Mouse (Mus musculus): ENCODE results near the gene Uggt2. TPM values are rescaled to one million over a fixed set of nuclear protein-coding genes. Genes with fewer than 3 reads are reported as not detected.
A peak's percentile ranks its signal among the peaks of the same experiment; 100 is the strongest.

Uggt2 gene
- total RNA-seq, 4 experiments from 2014 or later: 26.1 to 36.8 (median 31.2) TPM

- no peak for DNase-seq (ENCODE audit: low spot score in 2 of 2)
Observed at GRCm38 (mm10) chr14:119037076-119037683, 62.0 kb downstream of the Uggt2 start.

- no peak for DNase-seq (ENCODE audit: low spot score in 2 of 2)
Observed at GRCm38 (mm10) chr14:119027675-119028253, 71.5 kb downstream of the Uggt2 start.

- DNase-seq (ENCODE audit: low spot score in 2 of 2): peak in 1 of 2 experiments; percentile 62
Observed at GRCm38 (mm10) chr14:119027130-119027529, 72.1 kb downstream of the Uggt2 start.

GRCm38 (mm10) chr14:119025889-119026288 is 73.3 kb downstream of the Uggt2 start:
- DNase-seq (ENCODE audit: low spot score in 2 of 2): no peak

- DNase-seq (ENCODE audit: low spot score in 2 of 2): no peak
Observed at GRCm38 (mm10) chr14:119013549-119013948, 85.7 kb downstream of the Uggt2 start.

- peak; percentile 61 to 84 for DNase-seq (ENCODE audit: low spot score in 2 of 2)
Observed at GRCm38 (mm10) chr14:119012607-119013431, 86.4 kb downstream of the Uggt2 start.

GRCm38 (mm10) chr14:119009531-119009930 is 89.7 kb downstream of the Uggt2 start:
- DNase-seq (ENCODE audit: low spot score in 2 of 2): no peak

- no peak for DNase-seq (ENCODE audit: low spot score in 2 of 2)
Observed at GRCm38 (mm10) chr14:119008031-119008590, 91.1 kb downstream of the Uggt2 start.

- peak; percentile 95 to 99 for DNase-seq (ENCODE audit: low spot score in 2 of 2)
Observed at GRCm38 (mm10) chr14:119007103-119007951, 91.9 kb downstream of the Uggt2 start.

GRCm38 (mm10) chr14:119006441-119007102 is 92.7 kb downstream of the Uggt2 start:
- no peak for DNase-seq (ENCODE audit: low spot score in 2 of 2)

GRCm38 (mm10) chr14:119005834-119006233 is 93.4 kb downstream of the Uggt2 start:
- no peak for DNase-seq (ENCODE audit: low spot score in 2 of 2)

GRCm38 (mm10) chr14:119003320-119003719 is 95.9 kb downstream of the Uggt2 start:
- no peak for DNase-seq (ENCODE audit: low spot score in 2 of 2)

GRCm38 (mm10) chr14:118995226-118995925 is 103.9 kb downstream of the Uggt2 start:
- DNase-seq (ENCODE audit: low spot score in 2 of 2): no peak

- DNase-seq (ENCODE audit: low spot score in 2 of 2): no peak
Observed at GRCm38 (mm10) chr14:118987523-118988496, 111.4 kb downstream of the Uggt2 start.

- DNase-seq (ENCODE audit: low spot score in 2 of 2): peak in 1 of 2 experiments; percentile 66
Observed at GRCm38 (mm10) chr14:118986653-118987522, 112.3 kb downstream of the Uggt2 start.

- no peak for DNase-seq (ENCODE audit: low spot score in 2 of 2)
Observed at GRCm38 (mm10) chr14:118984161-118984560, 115.1 kb downstream of the Uggt2 start.

- DNase-seq (ENCODE audit: low spot score in 2 of 2): no peak
Observed at GRCm38 (mm10) chr14:118983396-118983795, 115.8 kb downstream of the Uggt2 start.
